Comparison of ENCODE assay signal across 15 mouse cellular contexts in the genomic region with DNA sequence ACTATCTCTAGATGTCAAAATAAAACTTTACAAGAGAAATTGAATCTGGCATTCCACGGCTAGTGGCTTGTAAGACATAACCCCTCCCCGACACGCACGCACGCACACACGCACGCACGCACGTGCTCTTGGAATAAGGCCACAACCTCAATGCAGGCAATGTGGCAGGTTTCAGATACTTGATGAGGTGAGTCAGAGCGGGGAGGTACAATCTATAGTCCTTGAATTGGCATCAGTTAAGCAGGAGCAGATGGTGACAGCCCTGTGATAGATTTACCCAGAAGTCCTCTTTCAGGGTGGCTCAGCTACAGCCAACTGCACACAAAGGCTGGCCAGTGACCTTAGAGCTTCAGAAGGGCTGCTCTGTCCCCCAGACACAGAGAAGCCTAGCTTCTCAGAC.
DNase-seq lines count a peak whose midpoint lies in the region; ATAC-seq lines count a peak whose summit lies in the region.
"Had no signal": no experiment of that assay in that cellular context is flagged by ENCODE, and none has a peak within 500 bp of the region (broad histone marks: within the 10 kb centered on the region; RNA-seq: fewer than 3 reads in every experiment).

No protein-coding gene starts in this region.

- H3K36me3 ChIP-seq in hindbrain, embryonic 15.5 days: no peaks in the 10 kb centered on the region
- no peaks in the 10 kb centered on the region for H3K36me3 ChIP-seq in hindbrain, embryonic 10.5 days
- H3K36me3 ChIP-seq in intestine, embryonic 15.5 days: no peaks in the 10 kb centered on the region
- H3K36me3 ChIP-seq: embryonic facial prominence, embryonic 12.5 days; liver, embryonic 13.5 days; lung, embryonic 15.5 days had no signal

- H3K4me2 ChIP-seq in hindbrain, embryonic 15.5 days: no peak overlapping the region
- no peak overlapping the region for H3K4me2 ChIP-seq in intestine, embryonic 15.5 days (replicated peaks)
- H3K4me2 ChIP-seq: embryonic facial prominence, embryonic 12.5 days; liver, embryonic 13.5 days; lung, embryonic 15.5 days had no signal

- H3K9ac ChIP-seq in hindbrain, embryonic 15.5 days: no peak overlapping the region
- no peak overlapping the region for H3K9ac ChIP-seq in intestine, embryonic 15.5 days
- H3K9ac ChIP-seq: embryonic facial prominence, embryonic 12.5 days; liver, embryonic 13.5 days; lung, embryonic 15.5 days had no signal

- no peak overlapping the region for H3K4me3 ChIP-seq in hindbrain, embryonic 15.5 days
- H3K4me3 ChIP-seq in hindbrain, embryonic 10.5 days: no peak overlapping the region
- no peak overlapping the region for H3K4me3 ChIP-seq in intestine, embryonic 15.5 days (replicated peaks)
- H3K4me3 ChIP-seq: embryonic facial prominence, embryonic 12.5 days; liver, embryonic 13.5 days; lung, embryonic 15.5 days had no signal

- 0 out of 2 replicates have a peak overlapping the region, but pooled peaks have one; percentile 8 for H3K27ac ChIP-seq in hindbrain, embryonic 15.5 days (replicated peaks)
- H3K27ac ChIP-seq in hindbrain, embryonic 10.5 days: no peak overlapping the region
- H3K27ac ChIP-seq in intestine, embryonic 15.5 days: no peak overlapping the region
- H3K27ac ChIP-seq: embryonic facial prominence, embryonic 12.5 days; liver, embryonic 13.5 days; lung, embryonic 15.5 days had no signal

- no peak for ATAC-seq in hindbrain, embryonic 15.5 days (ENCODE audit: low FRiP score, low read depth)
- no peak for ATAC-seq in erythroid progenitor cell, adult 5-6 weeks (replicated peaks; ENCODE audit: low FRiP score, poor library complexity, severe bottlenecking)
- ATAC-seq in intestine, embryonic 15.5 days: no peak

- H3K9me3 ChIP-seq in hindbrain, embryonic 15.5 days: no peaks in the 10 kb centered on the region
- no peaks in the 10 kb centered on the region for H3K9me3 ChIP-seq in hindbrain, embryonic 10.5 days
- no peaks in the 10 kb centered on the region for H3K9me3 ChIP-seq in intestine, embryonic 15.5 days
- H3K9me3 ChIP-seq: embryonic facial prominence, embryonic 12.5 days; liver, embryonic 13.5 days; lung, embryonic 15.5 days had no signal

- no peak for DNase-seq in hindbrain, embryonic 10.5 days (ENCODE audit: low spot score)
- DNase-seq in Muller cell, postnatal 12 days (ENCODE audit: inconsistent ontology term): peak; percentile 17
- DNase-seq in cerebellum, adult 11 months: peak; percentile 51
- peak; percentile 50 to 76 for DNase-seq in cerebellum, postnatal 14 days
- DNase-seq in embryo, embryonic 10 days (ENCODE audit: low spot score): no peak
- DNase-seq: gastrocnemius, postnatal 14 days; heart, postnatal 10 days; kidney, adult 9 months; liver, embryonic 13.5 days; spleen, adult 18-20 months had no signal

- H3K27me3 ChIP-seq in hindbrain, embryonic 15.5 days: no peaks in the 10 kb centered on the region
- H3K27me3 ChIP-seq in hindbrain, embryonic 10.5 days (ENCODE audit: insufficient read depth, poor library complexity, severe bottlenecking): no peaks in the 10 kb centered on the region
- H3K27me3 ChIP-seq in intestine, embryonic 15.5 days (replicated peaks): no peaks in the 10 kb centered on the region
- H3K27me3 ChIP-seq: embryonic facial prominence, embryonic 12.5 days; liver, embryonic 13.5 days; lung, embryonic 15.5 days had no signal

- WGBS in hindbrain, embryonic 15.5 days: 84% methylated on average over 10 of the region's 10 CpGs
- WGBS in hindbrain, embryonic 10.5 days: 95% methylated on average over 10 of the region's 10 CpGs
- WGBS in intestine, embryonic 15.5 days: 94% methylated on average over 10 of the region's 10 CpGs

- no peaks in the 10 kb centered on the region; the same call in 1 of the 2 replicates for H3K4me1 ChIP-seq in hindbrain, embryonic 15.5 days (replicated peaks)
- peaks cover 5% of the 10 kb centered on the region; the same call in 1 of the 2 replicates for H3K4me1 ChIP-seq in hindbrain, embryonic 10.5 days (replicated peaks)
- no peaks in the 10 kb centered on the region for H3K4me1 ChIP-seq in intestine, embryonic 15.5 days (replicated peaks)
- H3K4me1 ChIP-seq: liver, embryonic 13.5 days had no signal

Comparison
In these comparisons a context has a peak if more than half of its experiments do, and no peak if none do; other contexts are left out.
1. DNase-seq: peak in Muller cell, postnatal 12 days (single experiment), cerebellum, adult 11 months (single experiment) and cerebellum, postnatal 14 days (2 of 2); none in hindbrain, embryonic 10.5 days (single experiment) and embryo, embryonic 10 days (single experiment).